Mouse (Mus musculus) cerebellum, adult 9-11 months (tissue): ENCODE measurements around the gene Grn.

Source experiments
- DNase-seq: peaks from one replicate; pipeline ENCODE4 v3.0.0; 2022

Grn gene

GRCm38 (mm10) chr11:102481779-102482178 lies 51.7 kb downstream of the Grn start:
- no peak for DNase-seq
